Mouse (Mus musculus): ENCODE measurements around the gene Gltp. TPM values are rescaled to one million over a fixed set of nuclear protein-coding genes. Genes with fewer than 3 reads are reported as not detected.

The Gltp gene
- polyA plus RNA-seq, 1 experiment from 2014 or later: 78.6 TPM

- no peaks in the 10 kb centered on the region for H3K4me1 ChIP-seq
- WGBS: 92% methylated on average over 20 of the region's 20 CpGs
- no peak for DNase-seq (ENCODE audit: low spot score)
- no peaks in the 10 kb centered on the region for H3K27me3 ChIP-seq (ENCODE audit: low read depth, poor library complexity, severe bottlenecking)
- no peaks in the 10 kb centered on the region for H3K9me3 ChIP-seq (replicated peaks)
- H3K27ac ChIP-seq: no peak overlapping the region
- H3K36me3 ChIP-seq: peaks cover 100% of the 10 kb centered on the region
- H3K4me3 ChIP-seq: no peak overlapping the region
These were observed 28.5 kb upstream of the Gltp start for GRCm38 (mm10) chr5:114719003-114719927.

GRCm38 (mm10) chr5:114718483-114718882 lies 27.7 kb upstream of the Gltp start:
- Histone ChIP-seq H3K9me3 (replicated peaks) (no peaks in the 10 kb centered on the region), H3K36me3 (peaks cover 100% of the 10 kb centered on the region), H3K27me3 (ENCODE audit: low read depth, poor library complexity, severe bottlenecking) (no peaks in the 10 kb centered on the region), H3K4me1 (no peaks in the 10 kb centered on the region), H3K4me3 (no peak overlapping the region), H3K27ac (no peak overlapping the region)
- WGBS: 93% methylated on average over 13 of the region's 13 CpGs
- DNase-seq (ENCODE audit: low spot score): no peak

- no peaks in the 10 kb centered on the region for H3K4me1 ChIP-seq
- DNase-seq (ENCODE audit: low spot score): no peak
- no peaks in the 10 kb centered on the region for H3K27me3 ChIP-seq (ENCODE audit: low read depth, poor library complexity, severe bottlenecking)
- H3K36me3 ChIP-seq: peaks cover 100% of the 10 kb centered on the region
- WGBS: 93% methylated on average over 8 of the region's 8 CpGs
- H3K27ac ChIP-seq: no peak overlapping the region
- no peaks in the 10 kb centered on the region for H3K9me3 ChIP-seq (replicated peaks)
- H3K4me3 ChIP-seq: no peak overlapping the region
These were observed 27.2 kb upstream of the Gltp start for GRCm38 (mm10) chr5:114717937-114718336.

GRCm38 (mm10) chr5:114717292-114717691 lies 26.5 kb upstream of the Gltp start:
- Histone ChIP-seq H3K36me3 (peaks cover 99% of the 10 kb centered on the region), H3K27ac (no peak overlapping the region)
- WGBS: 88% methylated on average over 12 of the region's 12 CpGs

GRCm38 (mm10) chr5:114714551-114714950 lies 23.8 kb upstream of the Gltp start:
- H3K27me3 ChIP-seq (ENCODE audit: low read depth, poor library complexity, severe bottlenecking): no peaks in the 10 kb centered on the region
- no peak overlapping the region for H3K27ac ChIP-seq
- no peak overlapping the region for H3K4me3 ChIP-seq
- no peaks in the 10 kb centered on the region for H3K9me3 ChIP-seq (replicated peaks)
- 93% methylated on average over 18 of the region's 18 CpGs for WGBS
- H3K36me3 ChIP-seq: peaks cover 99% of the 10 kb centered on the region
- H3K4me1 ChIP-seq: no peaks in the 10 kb centered on the region
- no peak for DNase-seq (ENCODE audit: low spot score)

More at GRCm38 (mm10) chr5:114717292-114717691, 26.5 kb upstream of the Gltp start:
- no peaks in the 10 kb centered on the region for H3K9me3 ChIP-seq (replicated peaks)
- no peaks in the 10 kb centered on the region for H3K4me1 ChIP-seq
- no peaks in the 10 kb centered on the region for H3K27me3 ChIP-seq (ENCODE audit: low read depth, poor library complexity, severe bottlenecking)
- no peak overlapping the region for H3K4me3 ChIP-seq
- DNase-seq (ENCODE audit: low spot score): no peak

GRCm38 (mm10) chr5:114709357-114709756 lies 18.6 kb upstream of the Gltp start:
- no peak overlapping the region for H3K27ac ChIP-seq
- no peak overlapping the region for H3K4me3 ChIP-seq
- peaks cover 54% of the 10 kb centered on the region for H3K36me3 ChIP-seq
- no peaks in the 10 kb centered on the region for H3K9me3 ChIP-seq (replicated peaks)
- no peak for DNase-seq (ENCODE audit: low spot score)
- 93% methylated on average over 21 of the region's 21 CpGs for WGBS
- peaks cover 10% of the 10 kb centered on the region for H3K4me1 ChIP-seq
- no peaks in the 10 kb centered on the region for H3K27me3 ChIP-seq (ENCODE audit: low read depth, poor library complexity, severe bottlenecking)

GRCm38 (mm10) chr5:114708491-114708890 lies 17.7 kb upstream of the Gltp start:
- no peak for DNase-seq (ENCODE audit: low spot score)
- Histone ChIP-seq H3K4me1 (peaks cover 10% of the 10 kb centered on the region), H3K27me3 (ENCODE audit: low read depth, poor library complexity, severe bottlenecking) (no peaks in the 10 kb centered on the region), H3K4me3 (peak overlapping the region; percentile 87), H3K36me3 (peaks cover 45% of the 10 kb centered on the region), H3K27ac (peak overlapping the region; percentile 84; the same call in 1 of the 2 replicates), H3K9me3 (replicated peaks) (no peaks in the 10 kb centered on the region)
- 62% methylated on average over 15 of the region's 15 CpGs for WGBS

GRCm38 (mm10) chr5:114707265-114708068 lies 16.7 kb upstream of the Gltp start, which contains the start of gene Tchp:
Gene Tchp, plus strand, starts transcription at chr5:114707760.
- Histone ChIP-seq H3K9me3 (replicated peaks) (no peaks in the 10 kb centered on the region), H3K27ac (peak within 1 kb of the TSS; percentile 84), H3K4me3 (peak within 1 kb of the TSS; percentile 87), H3K27me3 (ENCODE audit: low read depth, poor library complexity, severe bottlenecking) (no peaks in the 10 kb centered on the region), H3K4me1 (peaks cover 10% of the 10 kb centered on the region), H3K36me3 (peaks cover 35% of the 10 kb centered on the region)
- DNase-seq (ENCODE audit: low spot score): peak; percentile 99
- WGBS: 2% methylated on average over 49 of the region's 49 CpGs

GRCm38 (mm10) chr5:114702403-114703392 lies 11.9 kb upstream of the Gltp start:
- Histone ChIP-seq H3K4me1 (0 out of 2 replicates have a peak, but pooled peaks cover 3% of the 10 kb centered on the region), H3K36me3 (no peaks in the 10 kb centered on the region), H3K4me3 (no peak overlapping the region), H3K27ac (no peak overlapping the region), H3K9me3 (replicated peaks) (no peaks in the 10 kb centered on the region), H3K27me3 (ENCODE audit: low read depth, poor library complexity, severe bottlenecking) (no peaks in the 10 kb centered on the region)
- WGBS: 67% methylated on average over 14 of the region's 14 CpGs
- DNase-seq (ENCODE audit: low spot score): no peak

GRCm38 (mm10) chr5:114699015-114699414 lies 8.2 kb upstream of the Gltp start:
- 71% methylated on average over 7 of the region's 7 CpGs for WGBS
- Histone ChIP-seq H3K27me3 (ENCODE audit: low read depth, poor library complexity, severe bottlenecking) (no peaks in the 10 kb centered on the region), H3K27ac (no peak overlapping the region), H3K9me3 (replicated peaks) (no peaks in the 10 kb centered on the region), H3K36me3 (no peaks in the 10 kb centered on the region), H3K4me1 (no peaks in the 10 kb centered on the region), H3K4me3 (no peak overlapping the region)
- no peak for DNase-seq (ENCODE audit: low spot score)

GRCm38 (mm10) chr5:114698044-114698746 lies 7.4 kb upstream of the Gltp start:
- H3K27me3 ChIP-seq (ENCODE audit: low read depth, poor library complexity, severe bottlenecking): no peaks in the 10 kb centered on the region
- 92% methylated on average over 19 of the region's 19 CpGs for whole genome bisulfite sequencing
- no peaks in the 10 kb centered on the region for H3K36me3 ChIP-seq
- no peak for DNase-seq (ENCODE audit: low spot score)
- H3K9me3 ChIP-seq (replicated peaks): no peaks in the 10 kb centered on the region
- no peak overlapping the region for H3K4me3 ChIP-seq
- H3K27ac ChIP-seq: no peak overlapping the region
- H3K4me1 ChIP-seq: no peaks in the 10 kb centered on the region
